ENCODE assay signal across 27 mouse cellular contexts in genomic region chr4:40889983-40890382, GRCm38 (mm10). TPM values are rescaled to one million over a fixed set of nuclear protein-coding genes. Genes with fewer than 3 reads are reported as not detected.
DNase-seq lines count a peak whose midpoint lies in the region; ATAC-seq and TF ChIP-seq lines count a peak whose summit lies in the region.
"Had no signal": no experiment of that assay in that cellular context is flagged by ENCODE, and none has a peak within 500 bp of the region (broad histone marks: within the 10 kb centered on the region; RNA-seq: fewer than 3 reads in every experiment).

No protein-coding gene starts in this region.

- ATAC-seq in frontal cortex, adult (ENCODE audit: low TSS enrichment), result peak; percentile 57
- ATAC-seq in stomach, postnatal 0 days (ENCODE audit: low FRiP score, low TSS enrichment), result no peak
- ATAC-seq: activated CD4-positive, CD25-positive, alpha-beta regulatory T cell, adult 4 months; forebrain, embryonic 15.5 days; hindbrain, embryonic 16.5 days had no signal

- no peaks in the 10 kb centered on the region for H3K9me3 ChIP-seq in stomach, postnatal 0 days (ENCODE audit: control insufficient read depth, low read length)
- H3K9me3 ChIP-seq in limb, embryonic 10.5 days (replicated peaks), result no peaks in the 10 kb centered on the region
- H3K9me3 ChIP-seq: embryonic facial prominence, embryonic 12.5 days; embryonic facial prominence, embryonic 15.5 days; forebrain, embryonic 15.5 days; heart, embryonic 12.5 days; heart, embryonic 15.5 days; hindbrain, embryonic 10.5 days; hindbrain, embryonic 13.5 days had no signal

- peaks cover 8% of the 10 kb centered on the region; the same call in 1 of the 2 replicates for H3K4me1 ChIP-seq in bone marrow macrophage, adult 2 months (ENCODE audit: control insufficient read depth, insufficient read depth, low read length)
- no peaks in the 10 kb centered on the region; the same call in 1 of the 2 replicates for H3K4me1 ChIP-seq in stomach, postnatal 0 days (replicated peaks; ENCODE audit: control insufficient read depth, insufficient read depth)
- H3K4me1 ChIP-seq in limb, embryonic 10.5 days, result no peaks in the 10 kb centered on the region
- H3K4me1 ChIP-seq: embryonic facial prominence, embryonic 12.5 days; embryonic facial prominence, embryonic 15.5 days; forebrain, embryonic 15.5 days; hindbrain, embryonic 10.5 days; hindbrain, embryonic 13.5 days had no signal

- no peak for TF ChIP-seq EP300 in stomach, postnatal 0 days (optimal IDR thresholded peaks at IDR 0.05)

- H3K4me2 ChIP-seq in stomach, postnatal 0 days (replicated peaks; ENCODE audit: low read depth), result no peak overlapping the region
- H3K4me2 ChIP-seq: embryonic facial prominence, embryonic 12.5 days; embryonic facial prominence, embryonic 15.5 days; forebrain, embryonic 15.5 days; heart, embryonic 12.5 days; heart, embryonic 15.5 days; hindbrain, embryonic 13.5 days had no signal

- H3K27ac ChIP-seq in layer of hippocampus, adult 2 months, result 0 out of 2 replicates have a peak overlapping the region, but pooled peaks have one; percentile 39
- H3K27ac ChIP-seq in bone marrow macrophage, adult 2 months (ENCODE audit: insufficient read depth, low read depth, low read length), result no peak overlapping the region
- 0 out of 2 replicates have a peak overlapping the region, but pooled peaks have one; percentile 13 for H3K27ac ChIP-seq in stomach, postnatal 0 days (replicated peaks)
- no peak overlapping the region for H3K27ac ChIP-seq in limb, embryonic 10.5 days
- H3K27ac ChIP-seq: embryonic facial prominence, embryonic 12.5 days; embryonic facial prominence, embryonic 15.5 days; forebrain, embryonic 15.5 days; heart, embryonic 15.5 days; hindbrain, embryonic 10.5 days; hindbrain, embryonic 13.5 days had no signal

- DNase-seq in frontal cortex, postnatal 10 days (ENCODE audit: low spot score in 2 of 2), result no peak
- DNase-seq in layer of hippocampus, adult 2 months (ENCODE audit: low spot score in 2 of 2), result no peak
- no peak for DNase-seq in layer of hippocampus, adult 8-10 months (ENCODE audit: low spot score in 2 of 2)
- DNase-seq in stomach, postnatal 0 days (ENCODE audit: low spot score), result no peak
- no peak for DNase-seq in limb, embryonic 10.5 days (ENCODE audit: low spot score)
- DNase-seq: cerebellum, adult 11 months; cerebellum, adult 2 months; cerebellum, adult 9-11 months; cerebellum, postnatal 25 days; gastrocnemius, postnatal 36 days; heart, postnatal 36 days had no signal

- H3K27me3 ChIP-seq in stomach, postnatal 0 days (ENCODE audit: control insufficient read depth, insufficient read depth, low read length), result no peaks in the 10 kb centered on the region
- no peaks in the 10 kb centered on the region for H3K27me3 ChIP-seq in limb, embryonic 10.5 days (ENCODE audit: low read depth, poor library complexity, severe bottlenecking)
- H3K27me3 ChIP-seq: embryonic facial prominence, embryonic 12.5 days; embryonic facial prominence, embryonic 15.5 days; forebrain, embryonic 15.5 days; heart, embryonic 12.5 days; heart, embryonic 15.5 days; hindbrain, embryonic 13.5 days had no signal

- H3K36me3 ChIP-seq in stomach, postnatal 0 days (ENCODE audit: control insufficient read depth, insufficient read depth, low read length), result no peaks in the 10 kb centered on the region
- no peaks in the 10 kb centered on the region for H3K36me3 ChIP-seq in limb, embryonic 10.5 days
- H3K36me3 ChIP-seq: embryonic facial prominence, embryonic 12.5 days; embryonic facial prominence, embryonic 15.5 days; forebrain, embryonic 15.5 days; heart, embryonic 12.5 days; heart, embryonic 15.5 days; hindbrain, embryonic 10.5 days; hindbrain, embryonic 13.5 days had no signal

- no peak overlapping the region for H3K4me3 ChIP-seq in layer of hippocampus, adult 2 months
- no peak overlapping the region for H3K4me3 ChIP-seq in bone marrow macrophage, adult 2 months (ENCODE audit: insufficient read depth, low read length)
- H3K4me3 ChIP-seq in stomach, postnatal 0 days (ENCODE audit: low read depth, low read length), result no peak overlapping the region
- no peak overlapping the region for H3K4me3 ChIP-seq in limb, embryonic 10.5 days
- H3K4me3 ChIP-seq: embryonic facial prominence, embryonic 12.5 days; embryonic facial prominence, embryonic 15.5 days; forebrain, embryonic 15.5 days; heart, embryonic 12.5 days; heart, embryonic 15.5 days; hindbrain, embryonic 10.5 days; hindbrain, embryonic 13.5 days had no signal

- H3K9ac ChIP-seq in stomach, postnatal 0 days (ENCODE audit: low read length), result no peak overlapping the region
- H3K9ac ChIP-seq: embryonic facial prominence, embryonic 12.5 days; embryonic facial prominence, embryonic 15.5 days; forebrain, embryonic 15.5 days; heart, embryonic 12.5 days; heart, embryonic 15.5 days; hindbrain, embryonic 13.5 days had no signal

- no peak for TF ChIP-seq POLR2A in bone marrow macrophage, adult 2 months (IDR thresholded peaks at IDR 0.05; ENCODE audit: borderline replicate concordance, low read depth, low read length)

- 81% methylated on average over 4 of the region's 4 CpGs for WGBS in stomach, postnatal 0 days
- WGBS in limb, embryonic 10.5 days, result 88% methylated on average over 4 of the region's 4 CpGs

- no peak for TF ChIP-seq CTCF in layer of hippocampus, adult 2 months (conservative IDR thresholded peaks at IDR 0.05)
- TF ChIP-seq CTCF in bone marrow macrophage, adult 2 months (IDR thresholded peaks at IDR 0.05; ENCODE audit: low read depth, low read length), result peak; percentile 5; the same call in 1 of the 2 replicates
- TF ChIP-seq CTCF in stomach, postnatal 0 days (IDR thresholded peaks at IDR 0.05; ENCODE audit: low read depth), result no peak

RNA-seq across cellular contexts. Expression of gene Spink4, which starts 29.9 kb away (rescaled TPM):
- total RNA-seq in layer of hippocampus, adult 2 months (2021), result not detected
- not detected for total RNA-seq in layer of hippocampus, adult 8-10 months (2022)
- polyA plus RNA-seq in bone marrow macrophage, adult 2 months (2012; ENCODE audit: insufficient read depth, insufficient read length, missing spikeins), result not detected in 2 replicates
- polyA plus RNA-seq in stomach, postnatal 0 days (2015; fragmentation: Nextera tagmentation; extraction: Ambion mirVana), result 75.5 and 86.9 TPM in 2 replicates
- polyA plus RNA-seq in limb, embryonic 10.5 days (2016; fragmentation: Nextera tagmentation; extraction: Ambion mirVana), result not detected in 2 replicates
- total RNA-seq: common myeloid progenitor, adult 5-6 weeks; ES-E14; gastrocnemius, adult 8-10 months; gastrocnemius, postnatal 36 days; granulocyte monocyte progenitor cell, adult 5-6 weeks; heart, postnatal 36 days had no signal
- polyA plus RNA-seq: activated CD4-positive, CD25-positive, alpha-beta regulatory T cell, adult 4 months; embryonic facial prominence, embryonic 12.5 days; embryonic facial prominence, embryonic 15.5 days; forebrain, embryonic 11.5 days; forebrain, embryonic 15.5 days; hindbrain, embryonic 10.5 days; hindbrain, embryonic 13.5 days; hindbrain, embryonic 16.5 days had no signal

RNA-seq across cellular contexts. Expression of gene B4galt1, which starts 36.2 kb away (rescaled TPM):
- 10 to 100 TPM in 1 of 2 experiments, 1 to 10 TPM in 1; 8.5 to 10.8 TPM for total RNA-seq in layer of hippocampus, adult 2 months (2021)
- 10 to 100 TPM in 2 of 4 experiments, 1 to 10 TPM in 2; 6.7 to 13.0 (median 9.0) TPM for total RNA-seq in layer of hippocampus, adult 8-10 months (2022)
- 75.9 and 77.7 TPM in 2 replicates for polyA plus RNA-seq in bone marrow macrophage, adult 2 months (2012; ENCODE audit: insufficient read depth, insufficient read length, missing spikeins)
- polyA plus RNA-seq in stomach, postnatal 0 days (2015; fragmentation: Nextera tagmentation; extraction: Ambion mirVana), result 34.3 and 35.0 TPM in 2 replicates
- 23.6 and 29.9 TPM in 2 replicates for polyA plus RNA-seq in limb, embryonic 10.5 days (2016; fragmentation: Nextera tagmentation; extraction: Ambion mirVana)

RNA-seq across cellular contexts. Expression of gene Bag1, which starts 58.1 kb away (rescaled TPM):
- 100 to 1,000 TPM; 149 to 151 TPM for total RNA-seq in layer of hippocampus, adult 2 months (2021)
- total RNA-seq in layer of hippocampus, adult 8-10 months (2022), result 100 to 1,000 TPM; 134 to 161 (median 142) TPM
- 141 and 155 TPM in 2 replicates for polyA plus RNA-seq in bone marrow macrophage, adult 2 months (2012; ENCODE audit: insufficient read depth, insufficient read length, missing spikeins)
- 259 and 270 TPM in 2 replicates for polyA plus RNA-seq in stomach, postnatal 0 days (2015; fragmentation: Nextera tagmentation; extraction: Ambion mirVana)
- polyA plus RNA-seq in limb, embryonic 10.5 days (2016; fragmentation: Nextera tagmentation; extraction: Ambion mirVana), result 225 and 227 TPM in 2 replicates

RNA-seq across cellular contexts. Expression of gene Chmp5, which starts 58.2 kb away (rescaled TPM):
- 10 to 100 TPM; 81.5 to 84.7 TPM for total RNA-seq in layer of hippocampus, adult 2 months (2021)
- total RNA-seq in layer of hippocampus, adult 8-10 months (2022), result 10 to 100 TPM; 67.5 to 80.0 (median 74.2) TPM
- 128 and 135 TPM in 2 replicates for polyA plus RNA-seq in bone marrow macrophage, adult 2 months (2012; ENCODE audit: insufficient read depth, insufficient read length, missing spikeins)
- 121 and 125 TPM in 2 replicates for polyA plus RNA-seq in stomach, postnatal 0 days (2015; fragmentation: Nextera tagmentation; extraction: Ambion mirVana)
- polyA plus RNA-seq in limb, embryonic 10.5 days (2016; fragmentation: Nextera tagmentation; extraction: Ambion mirVana), result 85.9 and 92.7 TPM in 2 replicates

Comparison
In these comparisons a context has a peak if more than half of its experiments do, and no peak if none do; other contexts are left out.
1. H3K27ac ChIP-seq: peak in layer of hippocampus, adult 2 months (single experiment) and stomach, postnatal 0 days (single experiment); none in bone marrow macrophage, adult 2 months (single experiment) and limb, embryonic 10.5 days (single experiment).
2. RNA of gene Spink4, which starts 29.9 kb away (polyA plus RNA-seq): 75.5 to 86.9 TPM in stomach, postnatal 0 days; not detected in bone marrow macrophage, adult 2 months and not detected in limb, embryonic 10.5 days; every median in the first group is over 10 times any median in the second.